Comparison of ENCODE assay signal across 9 mouse cellular contexts in the genomic region with DNA sequence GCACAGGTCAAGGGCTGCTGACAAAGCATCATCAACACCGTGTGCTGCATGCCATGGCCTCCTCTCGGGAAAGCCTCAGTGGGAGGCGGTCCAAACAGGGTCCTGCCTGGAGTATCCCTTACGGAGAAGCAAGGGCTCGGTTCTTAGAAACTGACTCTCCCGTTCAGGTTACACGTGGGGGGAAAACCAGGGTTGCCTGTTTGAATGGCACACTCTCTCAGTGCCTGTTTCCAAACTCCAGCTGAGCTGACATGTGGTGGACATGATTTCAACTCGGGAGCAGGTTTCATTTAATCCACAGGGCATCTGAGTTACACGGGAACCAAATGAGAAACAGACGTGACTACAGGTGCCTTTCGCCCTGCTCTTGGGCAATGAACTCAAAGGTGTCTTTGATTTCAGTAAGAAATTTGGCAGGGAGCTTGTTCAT.
DNase-seq lines count a peak whose midpoint lies in the region; ATAC-seq lines count a peak whose summit lies in the region.
"Had no signal": no experiment of that assay in that cellular context is flagged by ENCODE, and none has a peak within 500 bp of the region (broad histone marks: within the 10 kb centered on the region; RNA-seq: fewer than 3 reads in every experiment).

No protein-coding gene starts in this region.

- 0 out of 2 replicates have a peak overlapping the region, but pooled peaks have one; percentile 11 for H3K4me2 ChIP-seq in hindbrain, embryonic 12.5 days (replicated peaks)
- H3K4me2 ChIP-seq in hindbrain, embryonic 16.5 days (ENCODE audit: low read length): no peak overlapping the region
- peak overlapping the region; percentile 45 for H3K4me2 ChIP-seq in embryonic facial prominence, embryonic 13.5 days
- H3K4me2 ChIP-seq: liver, embryonic 12.5 days had no signal

- no peak overlapping the region for H3K27ac ChIP-seq in hindbrain, embryonic 12.5 days
- no peak overlapping the region for H3K27ac ChIP-seq in hindbrain, embryonic 16.5 days (ENCODE audit: low read depth, low read length)
- peak overlapping the region; percentile 44; the same call in 1 of the 2 replicates for H3K27ac ChIP-seq in embryonic facial prominence, embryonic 13.5 days
- H3K27ac ChIP-seq: liver, embryonic 12.5 days had no signal

- H3K36me3 ChIP-seq in hindbrain, embryonic 12.5 days: no peaks in the 10 kb centered on the region
- no peaks in the 10 kb centered on the region for H3K36me3 ChIP-seq in hindbrain, embryonic 16.5 days (ENCODE audit: control insufficient read depth, insufficient read depth, low read length)
- H3K36me3 ChIP-seq in embryonic facial prominence, embryonic 13.5 days: no peaks in the 10 kb centered on the region
- H3K36me3 ChIP-seq: liver, embryonic 12.5 days had no signal

- peak; percentile 63 for DNase-seq in cerebellum, adult 8-10 months
- peak; percentile 16 to 60 for DNase-seq in kidney, postnatal 25 days
- no peak for DNase-seq in right cerebral cortex, adult 18-20 months
- DNase-seq in layer of hippocampus, adult 11-12 months (ENCODE audit: low spot score): no peak
- no peak for DNase-seq in right cerebral cortex, postnatal 25 days

- no peak for ATAC-seq in hindbrain, embryonic 12.5 days (ENCODE audit: low FRiP score)
- ATAC-seq in hindbrain, embryonic 16.5 days: no peak
- peak; percentile 57; the same call in 1 of the 2 replicates for ATAC-seq in embryonic facial prominence, embryonic 13.5 days (ENCODE audit: insufficient number of reproducible peaks, insufficient read depth, low FRiP score, low TSS enrichment, low read depth)
- ATAC-seq: liver, embryonic 12.5 days had no signal

- peaks cover 20% of the 10 kb centered on the region for H3K4me1 ChIP-seq in hindbrain, embryonic 12.5 days
- peaks cover 9% of the 10 kb centered on the region for H3K4me1 ChIP-seq in hindbrain, embryonic 16.5 days (ENCODE audit: control insufficient read depth, insufficient read depth, low read depth, low read length)
- H3K4me1 ChIP-seq in embryonic facial prominence, embryonic 13.5 days: peaks cover 46% of the 10 kb centered on the region
- H3K4me1 ChIP-seq: liver, embryonic 12.5 days had no signal

- no peak overlapping the region for H3K9ac ChIP-seq in hindbrain, embryonic 12.5 days
- no peak overlapping the region for H3K9ac ChIP-seq in hindbrain, embryonic 16.5 days (ENCODE audit: low read depth, low read length)
- H3K9ac ChIP-seq in embryonic facial prominence, embryonic 13.5 days: 0 out of 2 replicates have a peak overlapping the region, but pooled peaks have one; percentile 32
- H3K9ac ChIP-seq: liver, embryonic 12.5 days had no signal

- 0 out of 2 replicates have a peak, but pooled peaks cover 2% of the 10 kb centered on the region for H3K27me3 ChIP-seq in hindbrain, embryonic 12.5 days
- H3K27me3 ChIP-seq in hindbrain, embryonic 16.5 days (replicated peaks; ENCODE audit: control insufficient read depth, insufficient read depth, low read length): no peaks in the 10 kb centered on the region
- no peaks in the 10 kb centered on the region for H3K27me3 ChIP-seq in embryonic facial prominence, embryonic 13.5 days
- H3K27me3 ChIP-seq: liver, embryonic 12.5 days had no signal

- WGBS in hindbrain, embryonic 12.5 days: 43% methylated on average over 11 of the region's 11 CpGs
- WGBS in hindbrain, embryonic 16.5 days: 49% methylated on average over 11 of the region's 11 CpGs
- WGBS in embryonic facial prominence, embryonic 13.5 days: 12% methylated on average over 11 of the region's 11 CpGs

- H3K9me3 ChIP-seq in hindbrain, embryonic 12.5 days (replicated peaks): no peaks in the 10 kb centered on the region
- H3K9me3 ChIP-seq in hindbrain, embryonic 16.5 days (ENCODE audit: control insufficient read depth, low read length): no peaks in the 10 kb centered on the region
- H3K9me3 ChIP-seq in embryonic facial prominence, embryonic 13.5 days: no peaks in the 10 kb centered on the region
- H3K9me3 ChIP-seq: liver, embryonic 12.5 days had no signal

- no peak overlapping the region for H3K4me3 ChIP-seq in hindbrain, embryonic 12.5 days
- H3K4me3 ChIP-seq in hindbrain, embryonic 16.5 days (ENCODE audit: low read length): no peak overlapping the region
- H3K4me3 ChIP-seq in embryonic facial prominence, embryonic 13.5 days: no peak overlapping the region
- H3K4me3 ChIP-seq: liver, embryonic 12.5 days had no signal

Comparison
In these comparisons a context has a peak if more than half of its experiments do, and no peak if none do; other contexts are left out.
1. DNase-seq: peak in cerebellum, adult 8-10 months (single experiment) and kidney, postnatal 25 days (2 of 2); none in right cerebral cortex, adult 18-20 months (single experiment), layer of hippocampus, adult 11-12 months (single experiment) and right cerebral cortex, postnatal 25 days (single experiment).